Mouse (Mus musculus): ENCODE data around the gene Catsper4. TPM values are rescaled to one million over a fixed set of nuclear protein-coding genes. Genes with fewer than 3 reads are reported as not detected.

Gene Catsper4
- polyA plus RNA-seq, 1 experiment: not detected

DNA sequence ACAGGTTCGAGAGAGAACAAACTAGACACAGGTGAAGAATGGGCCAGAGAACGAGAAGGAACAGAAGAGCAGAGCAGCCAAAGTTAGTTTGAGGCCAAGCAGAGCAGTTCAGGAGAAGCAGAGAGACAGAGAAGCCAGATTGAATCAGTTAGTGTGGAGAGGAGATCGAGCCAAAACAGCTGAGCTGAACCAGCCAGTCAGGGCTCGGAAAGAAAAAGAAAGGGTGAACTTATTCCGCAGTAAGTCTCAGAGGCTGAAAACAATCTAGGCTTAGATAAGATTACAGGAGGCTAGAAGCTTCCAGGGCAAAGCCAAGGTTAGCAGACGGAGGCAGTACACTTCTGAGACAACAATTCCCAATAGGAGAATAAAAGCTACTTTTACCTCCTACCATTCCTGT lies 62.2 kb downstream of the Catsper4 start:
- no peaks in the 10 kb centered on the region for H3K4me1 ChIP-seq (ENCODE audit: control insufficient read depth, insufficient read depth, low read length)
- no peak overlapping the region for H3K4me3 ChIP-seq (ENCODE audit: insufficient read depth, low read length)
- TF ChIP-seq POLR2A (IDR thresholded peaks at IDR 0.05; ENCODE audit: extremely low read depth, insufficient read depth, low read length) (no peak), CTCF (IDR thresholded peaks at IDR 0.05; ENCODE audit: extremely low read depth, insufficient read depth, low read length) (no peak)
- H3K27ac ChIP-seq (ENCODE audit: insufficient read depth, low read length): no peak overlapping the region

DNA sequence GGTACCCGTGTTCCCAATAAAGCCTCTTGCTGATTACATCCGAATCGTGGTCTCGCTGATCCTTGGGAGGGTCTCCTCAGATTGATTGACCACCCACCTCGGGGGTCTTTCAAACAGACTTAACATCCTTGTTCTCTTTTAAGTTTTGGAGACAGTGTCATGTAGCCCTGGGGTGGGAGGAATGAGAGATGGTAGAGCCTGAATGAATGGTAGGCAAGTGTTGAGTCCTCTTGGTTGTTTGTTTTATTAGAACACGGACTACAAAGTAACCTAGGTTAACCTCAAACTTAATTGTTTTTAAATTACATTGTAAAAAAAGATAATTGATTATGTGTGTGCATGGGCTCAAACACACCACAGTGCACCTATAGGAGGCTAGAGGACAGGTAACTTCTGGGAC lies 62.6 kb downstream of the Catsper4 start:
- no peak overlapping the region for H3K27ac ChIP-seq (ENCODE audit: insufficient read depth, low read length)
- H3K4me3 ChIP-seq (ENCODE audit: insufficient read depth, low read length): no peak overlapping the region
- TF ChIP-seq POLR2A (IDR thresholded peaks at IDR 0.05; ENCODE audit: extremely low read depth, insufficient read depth, low read length): no peak
- TF ChIP-seq CTCF (IDR thresholded peaks at IDR 0.05; ENCODE audit: extremely low read depth, insufficient read depth, low read length): no peak
- H3K4me1 ChIP-seq (ENCODE audit: control insufficient read depth, insufficient read depth, low read length): no peaks in the 10 kb centered on the region

Other genes with a start within 250 kb of the Catsper4 start
- 66.2 and 68.2 TPM in 2 replicates for gene Dhdds, start 226.5 kb downstream of the Catsper4 start, polyA plus RNA-seq (2012; rRNA removed)
- not detected in 2 replicates for gene Lin28a, start 208.5 kb downstream of the Catsper4 start, polyA plus RNA-seq (2012; rRNA removed)
- gene Zfp683, start 173.5 kb downstream of the Catsper4 start, polyA plus RNA-seq (2012; rRNA removed): not detected in 2 replicates
- 4.5 and 5.1 TPM in 2 replicates for gene Crybg2, start 166.6 kb downstream of the Catsper4 start, polyA plus RNA-seq (2012; rRNA removed)
- 4.2 and 5.5 TPM in 2 replicates for gene Cd52, start 132.3 kb downstream of the Catsper4 start, polyA plus RNA-seq (2012; rRNA removed)
- gene Ubxn11, start 124.8 kb downstream of the Catsper4 start, polyA plus RNA-seq (2012; rRNA removed): 45.4 and 51.3 TPM in 2 replicates
- 487 and 489 TPM in 2 replicates for gene Sh3bgrl3, start 98.6 kb downstream of the Catsper4 start, polyA plus RNA-seq (2012; rRNA removed)
- gene Cep85, start 40.3 kb downstream of the Catsper4 start, polyA plus RNA-seq (2012; rRNA removed): 16.0 and 22.2 TPM in 2 replicates
- not detected in 2 replicates for gene Gm7534, start 24.4 kb downstream of the Catsper4 start, polyA plus RNA-seq (2012; rRNA removed)
- 0.35 and 0.68 TPM in 2 replicates for gene Cnksr1, start 11.0 kb upstream of the Catsper4 start, polyA plus RNA-seq (2012; rRNA removed)
- not detected in 2 replicates for gene E130218I03Rik, start 16.3 kb upstream of the Catsper4 start, polyA plus RNA-seq (2012; rRNA removed)
- 12.0 and 13.5 TPM in 2 replicates for gene Zfp593, start 18.2 kb upstream of the Catsper4 start, polyA plus RNA-seq (2012; rRNA removed)
- not detected in 2 replicates for gene Gm30191, start 19.6 kb upstream of the Catsper4 start, polyA plus RNA-seq (2012; rRNA removed)
- 7.7 and 8.5 TPM in 2 replicates for gene Grrp1, start 26.7 kb upstream of the Catsper4 start, polyA plus RNA-seq (2012; rRNA removed)
- gene Pdik1l, start 60.5 kb upstream of the Catsper4 start, polyA plus RNA-seq (2012; rRNA removed): 8.9 and 9.1 TPM in 2 replicates
- 0.17 and 0.19 TPM in 2 replicates for gene Trim63, start 87.7 kb upstream of the Catsper4 start, polyA plus RNA-seq (2012; rRNA removed)
- gene Slc30a2, start 115.8 kb upstream of the Catsper4 start, polyA plus RNA-seq (2012; rRNA removed): 0.02 and 0.06 TPM in 2 replicates
- gene Extl1, start 156.5 kb upstream of the Catsper4 start, polyA plus RNA-seq (2012; rRNA removed): 49.2 and 52.7 TPM in 2 replicates
- 8.9 and 9.3 TPM in 2 replicates for gene Pafah2, start 168.9 kb upstream of the Catsper4 start, polyA plus RNA-seq (2012; rRNA removed)
- 901 and 956 TPM in 2 replicates for gene Stmn1, start 240.9 kb upstream of the Catsper4 start, polyA plus RNA-seq (2012; rRNA removed)

Measured in cortical plate, adult 2 months (tissue).